Mouse (Mus musculus): Measurements from ENCODE around the gene Asic1. TPM values are rescaled to one million over a fixed set of nuclear protein-coding genes. Genes with fewer than 3 reads are reported as not detected.
A peak's percentile ranks its signal among the peaks of the same experiment; 100 is the strongest.

Asic1 gene
- polyA plus RNA-seq, 1 experiment from 2014 or later, result 0.83 TPM

DNA sequence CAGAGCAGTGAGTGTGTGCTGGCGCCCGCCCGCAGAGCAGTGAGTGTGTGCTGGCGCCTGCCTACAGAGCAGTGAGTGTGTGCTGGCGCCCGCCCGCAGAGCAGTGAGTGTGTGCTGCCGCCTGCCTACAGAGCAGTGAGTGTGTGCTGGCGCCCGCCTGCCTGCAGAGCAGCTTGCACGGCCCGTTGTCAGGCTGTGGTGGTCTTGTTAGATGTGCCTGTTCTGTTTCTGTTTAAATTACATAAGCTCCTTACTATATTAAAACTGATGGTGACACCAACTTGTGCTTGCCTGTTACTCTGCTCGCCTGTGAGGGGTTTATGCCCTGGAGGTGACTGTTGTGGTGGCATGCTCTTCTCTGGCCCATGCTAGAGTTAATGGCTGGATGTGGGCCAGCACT is 38.0 kb downstream of the Asic1 start:
- no peak for ATAC-seq (ENCODE audit: insufficient read depth)
- no peak overlapping the region for H3K4me2 ChIP-seq
- H3K9me3 ChIP-seq (ENCODE audit: low read depth, low read length), result no peaks in the 10 kb centered on the region
- no peak overlapping the region for H3K4me3 ChIP-seq (ENCODE audit: low read depth, low read length)
- 91% methylated on average over 13 of the region's 13 CpGs for WGBS
- H3K27me3 ChIP-seq (ENCODE audit: insufficient read depth, low read length), result no peaks in the 10 kb centered on the region
- peaks cover 93% of the 10 kb centered on the region for H3K36me3 ChIP-seq (ENCODE audit: insufficient read depth)
- H3K27ac ChIP-seq (ENCODE audit: low read depth), result no peak overlapping the region
- H3K4me1 ChIP-seq (ENCODE audit: insufficient read depth), result no peaks in the 10 kb centered on the region
- no peak for TF ChIP-seq CTCF (IDR thresholded peaks at IDR 0.05; ENCODE audit: low read depth)
- no peak overlapping the region for H3K9ac ChIP-seq
- DNase-seq, result no peak

DNA sequence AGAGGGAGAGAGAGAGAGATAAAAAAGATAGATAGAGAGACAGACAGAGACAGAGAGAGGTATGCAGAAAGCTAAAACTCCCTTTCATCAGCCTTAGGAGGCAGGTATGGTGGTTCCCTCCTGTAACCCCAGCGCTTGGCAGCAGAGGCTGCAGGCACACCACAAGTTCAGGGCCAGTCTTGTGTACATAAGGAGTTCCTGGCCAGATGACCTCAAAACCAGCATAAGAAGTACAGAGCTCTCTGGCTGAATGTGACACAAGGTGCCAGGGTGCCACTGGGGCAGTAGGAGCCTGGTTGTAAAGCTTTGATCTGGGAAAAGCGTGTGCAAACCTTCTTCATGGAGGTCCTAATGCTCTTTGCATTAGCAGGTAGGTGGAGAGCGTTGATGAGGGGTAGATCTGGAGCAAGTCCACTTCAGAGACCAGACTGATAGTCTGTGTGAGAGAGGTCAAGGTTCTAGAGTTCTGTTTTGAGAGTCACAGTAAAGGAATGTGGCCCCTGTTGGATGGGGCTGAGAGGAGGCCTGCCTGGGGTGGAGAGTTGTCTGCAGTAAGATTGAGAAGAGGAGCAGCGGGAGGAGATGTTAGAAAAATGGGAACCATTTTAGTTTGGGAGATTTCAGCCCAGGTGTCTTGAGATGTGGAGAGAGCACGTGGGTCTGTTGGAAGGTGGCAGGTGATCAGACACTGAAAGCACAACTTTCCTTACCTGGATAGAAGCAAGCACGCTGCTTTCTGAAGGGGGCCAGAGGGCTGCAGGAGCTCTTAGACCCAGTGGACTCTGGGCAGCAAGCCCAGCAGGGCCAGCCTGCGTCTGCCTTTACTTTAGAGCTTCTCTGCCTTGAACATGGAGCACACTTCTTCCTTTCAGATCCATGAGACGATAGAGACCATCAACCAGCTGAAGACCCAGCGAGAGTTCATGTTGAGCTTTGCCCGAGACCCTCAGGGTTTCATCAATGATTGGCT is 40.3 kb downstream of the Asic1 start:
- no peak for ATAC-seq (ENCODE audit: insufficient read depth)
- H3K36me3 ChIP-seq (ENCODE audit: insufficient read depth), result peaks cover 96% of the 10 kb centered on the region
- no peak overlapping the region for H3K9ac ChIP-seq
- H3K4me2 ChIP-seq, result no peak overlapping the region
- no peak overlapping the region for H3K4me3 ChIP-seq (ENCODE audit: low read depth, low read length)
- TF ChIP-seq CTCF (IDR thresholded peaks at IDR 0.05; ENCODE audit: low read depth), result no peak
- DNase-seq, result no peak
- no peaks in the 10 kb centered on the region for H3K4me1 ChIP-seq (ENCODE audit: insufficient read depth)
- H3K27me3 ChIP-seq (ENCODE audit: insufficient read depth, low read length), result no peaks in the 10 kb centered on the region
- no peak overlapping the region for H3K27ac ChIP-seq (ENCODE audit: low read depth)
- H3K9me3 ChIP-seq (ENCODE audit: low read depth, low read length), result no peaks in the 10 kb centered on the region
- 85% methylated on average over 10 of the region's 10 CpGs for WGBS

- Histone ChIP-seq H3K4me3 (ENCODE audit: low read depth, low read length) (no peak overlapping the region), H3K9ac (no peak overlapping the region), H3K4me1 (ENCODE audit: insufficient read depth) (no peaks in the 10 kb centered on the region), H3K27ac (ENCODE audit: low read depth) (no peak overlapping the region), H3K4me2 (no peak overlapping the region), H3K27me3 (ENCODE audit: insufficient read depth, low read length) (no peaks in the 10 kb centered on the region), H3K36me3 (ENCODE audit: insufficient read depth) (peaks cover 88% of the 10 kb centered on the region), H3K9me3 (ENCODE audit: low read depth, low read length) (no peaks in the 10 kb centered on the region)
- DNase-seq (no peak), ATAC-seq (ENCODE audit: insufficient read depth) (no peak)
- TF ChIP-seq CTCF (IDR thresholded peaks at IDR 0.05; ENCODE audit: low read depth), result no peak
- 57% methylated on average over 3 of the region's 3 CpGs for WGBS
These were observed 41.3 kb downstream of the Asic1 start for GRCm38 (mm10) chr15:99711491-99711890.

- no peak for ATAC-seq (ENCODE audit: insufficient read depth)
- no peaks in the 10 kb centered on the region for H3K27me3 ChIP-seq (ENCODE audit: insufficient read depth, low read length)
- no peaks in the 10 kb centered on the region for H3K4me1 ChIP-seq (ENCODE audit: insufficient read depth)
- DNase-seq, result no peak
- H3K27ac ChIP-seq (ENCODE audit: low read depth), result no peak overlapping the region
- H3K9ac ChIP-seq, result no peak overlapping the region
- no peaks in the 10 kb centered on the region for H3K9me3 ChIP-seq (ENCODE audit: low read depth, low read length)
- H3K4me2 ChIP-seq, result no peak overlapping the region
- H3K4me3 ChIP-seq (ENCODE audit: low read depth, low read length), result no peak overlapping the region
- TF ChIP-seq CTCF (IDR thresholded peaks at IDR 0.05; ENCODE audit: low read depth), result no peak
- H3K36me3 ChIP-seq (ENCODE audit: insufficient read depth), result peaks cover 75% of the 10 kb centered on the region
- 74% methylated on average over 13 of the region's 13 CpGs for WGBS
These were observed 42.7 kb downstream of the Asic1 start for GRCm38 (mm10) chr15:99712666-99713559.

- Histone ChIP-seq H3K27ac (ENCODE audit: low read depth) (no peak overlapping the region), H3K9me3 (ENCODE audit: low read depth, low read length) (no peaks in the 10 kb centered on the region), H3K4me2 (no peak overlapping the region), H3K36me3 (ENCODE audit: insufficient read depth) (peaks cover 68% of the 10 kb centered on the region), H3K4me1 (ENCODE audit: insufficient read depth) (no peaks in the 10 kb centered on the region), H3K9ac (no peak overlapping the region), H3K4me3 (ENCODE audit: low read depth, low read length) (no peak overlapping the region), H3K27me3 (ENCODE audit: insufficient read depth, low read length) (no peaks in the 10 kb centered on the region)
- no peak for TF ChIP-seq CTCF (IDR thresholded peaks at IDR 0.05; ENCODE audit: low read depth)
- ATAC-seq (ENCODE audit: insufficient read depth) (0 out of 2 replicates have a peak, but pooled peaks have one; percentile 9), DNase-seq (no peak)
- 93% methylated on average over 3 of the region's 3 CpGs for WGBS
These were observed 43.4 kb downstream of the Asic1 start for GRCm38 (mm10) chr15:99713569-99713968.

DNA sequence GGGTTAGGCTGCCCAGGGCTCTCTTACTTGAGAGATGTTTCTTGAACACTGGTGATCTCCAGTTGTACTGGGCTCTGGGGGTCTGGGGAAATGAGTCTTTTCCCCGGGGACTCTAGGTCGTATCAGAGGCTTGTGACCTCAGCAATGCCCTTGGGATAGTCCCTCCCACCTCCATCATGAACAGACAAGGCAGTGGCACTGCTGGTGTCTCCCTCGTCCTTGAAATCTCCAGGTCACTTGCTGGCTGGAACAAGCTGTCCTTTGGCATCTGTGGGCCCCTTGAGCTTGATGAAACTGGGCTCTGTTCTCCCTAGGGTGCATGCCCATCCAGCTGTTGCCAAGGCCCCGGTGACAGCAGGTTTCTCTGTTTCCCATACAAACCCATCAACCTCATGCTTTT is 44.0 kb downstream of the Asic1 start:
- Histone ChIP-seq H3K36me3 (ENCODE audit: insufficient read depth) (peaks cover 62% of the 10 kb centered on the region), H3K4me3 (ENCODE audit: low read depth, low read length) (no peak overlapping the region), H3K4me1 (ENCODE audit: insufficient read depth) (no peaks in the 10 kb centered on the region), H3K9ac (no peak overlapping the region), H3K27ac (ENCODE audit: low read depth) (no peak overlapping the region; the same call in 1 of the 2 replicates), H3K4me2 (no peak overlapping the region), H3K9me3 (ENCODE audit: low read depth, low read length) (no peaks in the 10 kb centered on the region), H3K27me3 (ENCODE audit: insufficient read depth, low read length) (no peaks in the 10 kb centered on the region)
- TF ChIP-seq CTCF (IDR thresholded peaks at IDR 0.05; ENCODE audit: low read depth), result no peak
- ATAC-seq (ENCODE audit: insufficient read depth) (no peak), DNase-seq (no peak)
- WGBS, result 65% methylated on average over 4 of the region's 4 CpGs

DNA sequence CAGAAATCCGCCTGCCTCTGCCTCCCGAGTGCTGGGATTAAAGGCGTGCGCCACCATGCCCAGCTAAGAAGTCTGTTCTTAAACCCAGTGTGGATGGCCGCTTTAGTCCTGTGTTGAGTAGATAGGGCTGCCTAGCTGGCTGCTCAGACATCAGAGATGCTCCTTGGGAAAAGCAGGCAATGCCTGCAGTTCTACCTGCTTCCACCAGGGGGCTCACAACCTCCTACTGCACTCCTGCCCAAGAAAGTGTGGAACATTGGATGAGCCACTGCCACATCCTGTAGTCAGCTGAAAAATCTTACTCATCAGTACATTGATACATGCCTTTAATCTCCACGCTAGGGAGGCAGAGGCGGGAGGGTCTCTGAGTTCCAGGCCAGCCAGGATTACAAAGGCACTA is 44.7 kb downstream of the Asic1 start:
- no peaks in the 10 kb centered on the region for H3K27me3 ChIP-seq (ENCODE audit: insufficient read depth, low read length)
- no peaks in the 10 kb centered on the region for H3K4me1 ChIP-seq (ENCODE audit: insufficient read depth)
- no peak overlapping the region for H3K4me2 ChIP-seq
- peak; percentile 46; the same call in 1 of the 2 replicates for ATAC-seq (ENCODE audit: insufficient read depth)
- H3K27ac ChIP-seq (ENCODE audit: low read depth), result no peak overlapping the region
- H3K9ac ChIP-seq, result no peak overlapping the region
- peak; percentile 91 for DNase-seq
- TF ChIP-seq CTCF (IDR thresholded peaks at IDR 0.05; ENCODE audit: low read depth), result peak; percentile 98
- H3K4me3 ChIP-seq (ENCODE audit: low read depth, low read length), result no peak overlapping the region
- 43% methylated on average over 7 of the region's 7 CpGs for whole genome bisulfite sequencing
- no peaks in the 10 kb centered on the region for H3K9me3 ChIP-seq (ENCODE audit: low read depth, low read length)
- peaks cover 55% of the 10 kb centered on the region for H3K36me3 ChIP-seq (ENCODE audit: insufficient read depth)
